Mouse (Mus musculus): ENCODE data around the gene Slc7a9. TPM values are rescaled to one million over a fixed set of nuclear protein-coding genes. Genes with fewer than 3 reads are reported as not detected.

Slc7a9 gene
- polyA plus RNA-seq, 1 experiment from 2014 or later: not detected

DNA sequence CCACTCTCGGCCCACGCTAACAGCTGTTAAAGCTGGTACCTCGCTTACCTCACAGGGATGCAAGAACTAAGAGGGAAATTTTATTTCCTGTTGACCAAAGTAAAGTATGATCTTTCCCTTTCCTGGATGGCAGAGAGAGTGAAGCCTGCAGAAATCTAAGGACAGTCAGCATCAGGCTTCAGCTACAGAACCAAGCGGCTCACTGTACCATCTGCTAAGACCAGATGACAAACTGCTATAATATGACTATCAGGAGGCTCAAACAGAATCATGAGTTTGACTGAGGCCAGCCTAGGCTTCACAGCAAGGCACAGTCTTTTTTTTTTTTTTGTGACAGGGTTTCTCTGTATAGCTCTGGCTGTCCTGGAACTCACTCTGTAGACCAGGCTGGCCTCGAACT, 16.4 kb downstream of the Slc7a9 start:
- Histone ChIP-seq H3K9ac (no peak overlapping the region), H3K4me2 (no peak overlapping the region), H3K36me3 (no peaks in the 10 kb centered on the region), H3K4me1 (replicated peaks) (no peaks in the 10 kb centered on the region), H3K27me3 (no peaks in the 10 kb centered on the region), H3K4me3 (no peak overlapping the region), H3K9me3 (no peaks in the 10 kb centered on the region), H3K27ac (replicated peaks) (no peak overlapping the region)
- ATAC-seq (ENCODE audit: low read depth): no peak
- 93% methylated on average over 5 of the region's 5 CpGs for WGBS

DNA sequence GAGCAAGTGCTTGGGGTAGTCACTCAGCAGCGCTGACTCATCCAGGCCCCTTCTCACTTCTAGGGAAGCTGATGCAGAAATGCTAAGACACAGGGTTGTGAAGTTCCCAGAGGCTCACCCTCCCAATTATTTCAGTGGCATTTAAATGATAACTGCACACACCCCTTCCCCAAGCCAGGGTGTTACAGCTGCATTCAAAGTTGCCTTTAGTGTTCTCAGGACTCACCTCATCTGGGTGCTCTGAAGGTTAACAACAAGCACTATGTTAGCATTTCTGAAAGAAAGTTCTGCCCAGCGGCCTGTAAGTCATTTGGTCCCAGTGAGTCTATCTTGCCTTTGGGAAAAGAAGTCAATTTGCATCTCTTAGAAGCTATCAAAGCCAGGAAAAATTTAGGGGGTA, 19.3 kb downstream of the Slc7a9 start:
- no peaks in the 10 kb centered on the region for H3K9me3 ChIP-seq
- no peak overlapping the region for H3K9ac ChIP-seq
- H3K27ac ChIP-seq (replicated peaks): no peak overlapping the region
- no peak overlapping the region for H3K4me3 ChIP-seq
- no peaks in the 10 kb centered on the region for H3K36me3 ChIP-seq
- no peak overlapping the region for H3K4me2 ChIP-seq
- no peaks in the 10 kb centered on the region for H3K27me3 ChIP-seq
- no peaks in the 10 kb centered on the region for H3K4me1 ChIP-seq (replicated peaks)
- ATAC-seq (ENCODE audit: low read depth): no peak
- WGBS: 50% methylated on average over 2 of the region's 2 CpGs

- no peaks in the 10 kb centered on the region for H3K9me3 ChIP-seq
- no peak for ATAC-seq (ENCODE audit: low read depth)
- H3K4me2 ChIP-seq: no peak overlapping the region
- H3K27me3 ChIP-seq: no peaks in the 10 kb centered on the region
- H3K27ac ChIP-seq (replicated peaks): no peak overlapping the region
- H3K4me1 ChIP-seq (replicated peaks): peaks cover 4% of the 10 kb centered on the region; the same call in 1 of the 2 replicates
- no peak overlapping the region for H3K4me3 ChIP-seq
- no peaks in the 10 kb centered on the region for H3K36me3 ChIP-seq
- H3K9ac ChIP-seq: no peak overlapping the region
- 54% methylated on average over 4 of the region's 4 CpGs for WGBS
These were observed 22.2 kb downstream of the Slc7a9 start for GRCm38 (mm10) chr7:35470794-35471193.

- H3K27ac ChIP-seq (replicated peaks): no peak overlapping the region
- H3K4me1 ChIP-seq (replicated peaks): peaks cover 4% of the 10 kb centered on the region; the same call in 1 of the 2 replicates
- no peaks in the 10 kb centered on the region for H3K9me3 ChIP-seq
- no peaks in the 10 kb centered on the region for H3K27me3 ChIP-seq
- 84% methylated on average over 2 of the region's 2 CpGs for WGBS
- no peaks in the 10 kb centered on the region for H3K36me3 ChIP-seq
- no peak overlapping the region for H3K4me3 ChIP-seq
- H3K9ac ChIP-seq: no peak overlapping the region
- ATAC-seq (ENCODE audit: low read depth): no peak
- H3K4me2 ChIP-seq: no peak overlapping the region
These were observed 27.9 kb downstream of the Slc7a9 start for GRCm38 (mm10) chr7:35476457-35476856.

- no peak overlapping the region for H3K4me2 ChIP-seq
- no peaks in the 10 kb centered on the region for H3K36me3 ChIP-seq
- no peak for ATAC-seq (ENCODE audit: low read depth)
- no peaks in the 10 kb centered on the region for H3K27me3 ChIP-seq
- no peaks in the 10 kb centered on the region for H3K4me1 ChIP-seq (replicated peaks)
- H3K4me3 ChIP-seq: no peak overlapping the region
- no peak overlapping the region for H3K9ac ChIP-seq
- no peaks in the 10 kb centered on the region for H3K9me3 ChIP-seq
- H3K27ac ChIP-seq (replicated peaks): no peak overlapping the region
- 86% methylated on average over 2 of the region's 2 CpGs for WGBS
These were observed 36.5 kb downstream of the Slc7a9 start for GRCm38 (mm10) chr7:35485126-35485525.

GRCm38 (mm10) chr7:35486553-35486952, 38.0 kb downstream of the Slc7a9 start:
- Histone ChIP-seq H3K4me2 (no peak overlapping the region), H3K27me3 (no peaks in the 10 kb centered on the region), H3K9ac (no peak overlapping the region), H3K27ac (replicated peaks) (no peak overlapping the region), H3K4me3 (no peak overlapping the region), H3K36me3 (no peaks in the 10 kb centered on the region), H3K4me1 (replicated peaks) (no peaks in the 10 kb centered on the region), H3K9me3 (no peaks in the 10 kb centered on the region)
- 90% methylated on average over 8 of the region's 8 CpGs for WGBS
- no peak for ATAC-seq (ENCODE audit: low read depth)

GRCm38 (mm10) chr7:35490186-35490585, 41.6 kb downstream of the Slc7a9 start:
- no peak for ATAC-seq (ENCODE audit: low read depth)
- no peaks in the 10 kb centered on the region for H3K9me3 ChIP-seq

GRCm38 (mm10) chr7:35491005-35491404, 42.4 kb downstream of the Slc7a9 start:
- Histone ChIP-seq H3K4me1 (replicated peaks) (no peaks in the 10 kb centered on the region), H3K9me3 (no peaks in the 10 kb centered on the region), H3K4me2 (no peak overlapping the region), H3K27ac (replicated peaks) (no peak overlapping the region), H3K27me3 (no peaks in the 10 kb centered on the region), H3K4me3 (no peak overlapping the region), H3K9ac (no peak overlapping the region), H3K36me3 (no peaks in the 10 kb centered on the region)
- no peak for ATAC-seq (ENCODE audit: low read depth)
- WGBS: 92% methylated on average over 1 of the region's 1 CpGs

More at GRCm38 (mm10) chr7:35490186-35490585, 41.6 kb downstream of the Slc7a9 start:
- no peaks in the 10 kb centered on the region for H3K36me3 ChIP-seq
- no peaks in the 10 kb centered on the region for H3K4me1 ChIP-seq (replicated peaks)
- no peak overlapping the region for H3K4me3 ChIP-seq
- H3K27me3 ChIP-seq: no peaks in the 10 kb centered on the region
- H3K4me2 ChIP-seq: no peak overlapping the region
- H3K27ac ChIP-seq (replicated peaks): no peak overlapping the region
- WGBS: 95% methylated on average over 2 of the region's 2 CpGs
- H3K9ac ChIP-seq: no peak overlapping the region

DNA sequence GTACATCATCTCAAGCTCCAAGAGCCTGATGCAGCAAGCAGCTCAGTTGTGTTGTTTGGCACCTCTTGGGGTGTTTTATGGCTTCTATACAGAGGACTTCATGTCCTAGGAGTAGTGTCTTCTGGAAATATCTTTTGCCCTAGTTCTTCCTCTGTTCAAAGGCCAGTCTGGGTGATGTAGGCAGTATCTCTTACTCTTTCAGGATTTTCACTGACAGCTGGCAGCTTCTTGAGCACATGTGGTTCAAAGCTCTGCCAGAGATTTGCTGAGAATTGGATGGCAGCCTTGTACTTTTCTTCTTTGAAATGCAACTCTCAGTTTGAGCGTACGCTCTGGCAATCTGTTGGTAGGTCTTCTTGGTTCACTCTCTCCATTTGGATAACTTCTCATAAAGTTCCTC, 48.9 kb downstream of the Slc7a9 start:
- Histone ChIP-seq H3K36me3 (no peaks in the 10 kb centered on the region), H3K27ac (replicated peaks) (no peak overlapping the region), H3K27me3 (no peaks in the 10 kb centered on the region), H3K4me1 (replicated peaks) (no peaks in the 10 kb centered on the region), H3K4me3 (no peak overlapping the region), H3K4me2 (no peak overlapping the region), H3K9ac (no peak overlapping the region), H3K9me3 (no peaks in the 10 kb centered on the region)
- no peak for ATAC-seq (ENCODE audit: low read depth)
- 95% methylated on average over 2 of the region's 2 CpGs for WGBS

DNA sequence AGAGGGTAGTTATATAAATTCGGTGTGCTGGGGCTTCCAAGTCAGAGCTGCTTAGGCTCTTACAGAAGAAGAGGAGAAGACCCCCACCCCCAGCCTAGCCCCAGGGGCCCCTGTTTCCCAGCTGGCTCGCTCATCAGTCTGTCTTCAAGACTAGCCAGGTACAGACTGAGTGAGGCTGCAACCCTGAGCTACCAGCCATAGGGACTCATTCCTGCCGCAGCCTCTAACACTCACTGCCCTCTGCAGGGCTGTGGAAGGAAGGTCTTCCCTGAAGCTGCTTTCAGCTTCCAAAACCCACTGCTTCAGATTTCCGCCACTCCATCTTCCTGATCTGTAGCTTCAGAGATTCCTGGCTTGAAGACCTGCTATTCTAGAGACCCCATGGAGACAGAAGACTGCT, 53.4 kb downstream of the Slc7a9 start:
- no peak overlapping the region for H3K27ac ChIP-seq (replicated peaks)
- 0 out of 2 replicates have a peak, but pooled peaks have one; percentile 43 for ATAC-seq (ENCODE audit: low read depth)

More for the DNA sequence above, 53.4 kb downstream of the Slc7a9 start:
- Histone ChIP-seq H3K27me3 (no peaks in the 10 kb centered on the region), H3K4me1 (replicated peaks) (0 out of 2 replicates have a peak, but pooled peaks cover 3% of the 10 kb centered on the region), H3K9ac (no peak overlapping the region), H3K36me3 (no peaks in the 10 kb centered on the region), H3K4me2 (no peak overlapping the region), H3K4me3 (no peak overlapping the region), H3K9me3 (no peaks in the 10 kb centered on the region)
- WGBS: 31% methylated on average over 4 of the region's 4 CpGs

Other genes with a start within 250 kb of the Slc7a9 start
- gene Lrp3, start 233.3 kb upstream of the Slc7a9 start, polyA plus RNA-seq (2015; fragmentation: Nextera tagmentation; extraction: Ambion mirVana): 20.8 and 21.7 TPM in 2 replicates
- gene Gpatch1, start 130.4 kb upstream of the Slc7a9 start, polyA plus RNA-seq (2015; fragmentation: Nextera tagmentation; extraction: Ambion mirVana): 19.3 and 23.0 TPM in 2 replicates
- 4.6 and 5.0 TPM in 2 replicates for gene Rhpn2, start 114.6 kb upstream of the Slc7a9 start, polyA plus RNA-seq (2015; fragmentation: Nextera tagmentation; extraction: Ambion mirVana)
- 19.2 and 20.7 TPM in 2 replicates for gene Faap24, start 52.0 kb upstream of the Slc7a9 start, polyA plus RNA-seq (2015; fragmentation: Nextera tagmentation; extraction: Ambion mirVana)
- gene Cep89, start 51.8 kb upstream of the Slc7a9 start, polyA plus RNA-seq (2015; fragmentation: Nextera tagmentation; extraction: Ambion mirVana): 26.0 and 27.0 TPM in 2 replicates
- 0.59 and 0.92 TPM in 2 replicates for gene Tdrd12, start 88.9 kb downstream of the Slc7a9 start, polyA plus RNA-seq (2015; fragmentation: Nextera tagmentation; extraction: Ambion mirVana)
- gene Nudt19, start 107.5 kb downstream of the Slc7a9 start, polyA plus RNA-seq (2015; fragmentation: Nextera tagmentation; extraction: Ambion mirVana): 81.4 and 86.7 TPM in 2 replicates
- gene Rgs9bp, start 136.8 kb downstream of the Slc7a9 start, polyA plus RNA-seq (2015; fragmentation: Nextera tagmentation; extraction: Ambion mirVana): 0.11 TPM in 2 replicates
- gene Ankrd27, start 137.4 kb downstream of the Slc7a9 start, polyA plus RNA-seq (2015; fragmentation: Nextera tagmentation; extraction: Ambion mirVana): 16.4 and 21.9 TPM in 2 replicates
- gene Pdcd5, start 198.7 kb downstream of the Slc7a9 start, polyA plus RNA-seq (2015; fragmentation: Nextera tagmentation; extraction: Ambion mirVana): 280 and 305 TPM in 2 replicates

Measured in neural tube, embryonic 13.5 days (tissue).